Mouse (Mus musculus) thymus, postnatal 25 days (tissue): ENCODE measurements around the gene Mphosph9.
"Not testable (repeated sequence)": the region's sequence is repeated elsewhere in the genome, so short reads cannot be mapped to it uniquely, and the experiment has no call there.

Experiments
- DNase-seq: peaks from one replicate; pipeline ENCODE4 v3.0.0; 2022

The Mphosph9 gene

GRCm38 (mm10) chr5:124341753-124342339 is 14.1 kb upstream of the Mphosph9 start:
- peak; percentile 40 for DNase-seq

GRCm38 (mm10) chr5:124338791-124339190 is 11.0 kb upstream of the Mphosph9 start:
- no peak for DNase-seq

- DNase-seq: no peak
These were observed 10.1 kb upstream of the Mphosph9 start for GRCm38 (mm10) chr5:124337909-124338308.

GRCm38 (mm10) chr5:124337103-124337502 is 9.3 kb upstream of the Mphosph9 start:
- DNase-seq: no peak

GRCm38 (mm10) chr5:124334392-124334791 is 6.6 kb upstream of the Mphosph9 start:
- DNase-seq: no peak

GRCm38 (mm10) chr5:124330086-124330485 is 2.3 kb upstream of the Mphosph9 start:
- DNase-seq: no peak

- DNase-seq: peak; percentile 26
These were observed 943 bp downstream of the Mphosph9 start for GRCm38 (mm10) chr5:124326829-124327228.

GRCm38 (mm10) chr5:124317648-124318047 is 10.1 kb downstream of the Mphosph9 start:
- DNase-seq: no peak

GRCm38 (mm10) chr5:124315941-124316340 is 11.8 kb downstream of the Mphosph9 start:
- DNase-seq: no peak

GRCm38 (mm10) chr5:124315498-124315897 is 12.3 kb downstream of the Mphosph9 start:
- DNase-seq: no peak

- no peak for DNase-seq
These were observed 17.7 kb downstream of the Mphosph9 start for GRCm38 (mm10) chr5:124310091-124310490.

- DNase-seq: no peak
These were observed 18.6 kb downstream of the Mphosph9 start for GRCm38 (mm10) chr5:124309155-124309554.

- DNase-seq: not testable (repeated sequence)
These were observed 24.9 kb downstream of the Mphosph9 start for GRCm38 (mm10) chr5:124302853-124303252.

GRCm38 (mm10) chr5:124300132-124300531 is 27.6 kb downstream of the Mphosph9 start:
- no peak for DNase-seq

GRCm38 (mm10) chr5:124299307-124299706 is 28.5 kb downstream of the Mphosph9 start:
- DNase-seq: peak; percentile 18

GRCm38 (mm10) chr5:124296475-124296874 is 31.3 kb downstream of the Mphosph9 start:
- no peak for DNase-seq

GRCm38 (mm10) chr5:124293967-124294366 is 33.8 kb downstream of the Mphosph9 start:
- no peak for DNase-seq

- DNase-seq: no peak
These were observed 37.6 kb downstream of the Mphosph9 start for GRCm38 (mm10) chr5:124290216-124290615.

GRCm38 (mm10) chr5:124287616-124288247 is 40.0 kb downstream of the Mphosph9 start:
- no peak for DNase-seq

GRCm38 (mm10) chr5:124284330-124284729 is 43.4 kb downstream of the Mphosph9 start:
- peak; percentile 26 for DNase-seq

GRCm38 (mm10) chr5:124282854-124283253 is 44.9 kb downstream of the Mphosph9 start:
- no peak for DNase-seq

- no peak for DNase-seq
These were observed 57.5 kb downstream of the Mphosph9 start for GRCm38 (mm10) chr5:124270226-124270625.

GRCm38 (mm10) chr5:124269661-124270060 is 58.1 kb downstream of the Mphosph9 start:
- DNase-seq: no peak

GRCm38 (mm10) chr5:124267652-124268051 is 60.1 kb downstream of the Mphosph9 start:
- no peak for DNase-seq

GRCm38 (mm10) chr5:124266821-124267220 is 61.0 kb downstream of the Mphosph9 start:
- no peak for DNase-seq
